Mouse (Mus musculus): ENCODE measurements at regions not wholly inside any gene's neighbourhood (a gene's known extent, or its start where the extent isn't known, plus 50 kb on each side); places are given as distances from the start of the nearest gene placed in this dataset.
A peak's percentile ranks its signal among the peaks of the same experiment; 100 is the strongest.

DNA sequence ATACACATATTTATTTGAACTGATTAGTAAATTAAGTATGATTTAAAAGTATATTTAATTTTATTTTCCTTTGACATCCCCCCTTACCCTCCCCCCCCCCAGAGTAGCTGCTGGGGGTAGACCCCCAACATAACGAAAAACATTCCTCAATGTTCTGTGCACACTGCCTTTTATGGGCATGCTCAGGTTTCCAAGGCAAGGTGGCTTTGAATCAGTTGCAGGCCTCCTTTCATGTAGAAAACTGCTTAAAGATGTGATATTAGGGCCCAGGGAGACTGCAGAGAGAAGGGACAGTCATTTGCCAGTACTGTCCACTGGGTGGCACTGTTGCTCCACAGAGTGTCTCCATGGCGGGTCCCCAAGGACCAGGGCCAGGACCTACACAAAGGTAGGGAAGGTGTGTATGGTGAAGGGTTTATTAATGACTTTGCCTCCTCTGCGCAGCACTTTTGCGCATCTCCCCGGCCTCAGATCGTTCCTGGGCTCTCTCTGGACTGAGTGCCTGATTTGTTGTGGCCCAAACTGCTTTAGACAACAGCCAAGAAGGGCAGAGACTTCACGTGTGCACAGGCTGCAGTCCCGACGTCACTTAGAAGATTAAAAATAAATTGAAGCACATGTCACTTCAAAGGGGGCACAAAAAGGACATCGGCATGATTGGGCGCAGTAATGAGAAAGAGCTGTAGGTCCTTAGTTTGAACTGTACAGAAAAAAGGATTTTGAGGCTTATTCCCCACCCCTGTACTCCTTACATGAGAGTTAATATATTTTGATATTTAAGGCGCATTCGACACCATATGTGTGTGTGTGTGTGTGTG, 64.0 kb downstream of the Cmpk2 start:
- TF ChIP-seq POLR2A (IDR thresholded peaks at IDR 0.05; ENCODE audit: insufficient read depth, low read depth, low read length) (no peak), CTCF (IDR thresholded peaks at IDR 0.05; ENCODE audit: insufficient read depth, low read depth, low read length) (peak; percentile 93)
